In genomic region chr16:36985636-36986042, GRCm38 (mm10) we compare ENCODE assay signal across 10 mouse cellular contexts. TPM values are rescaled to one million over a fixed set of nuclear protein-coding genes. Genes with fewer than 3 reads are reported as not detected.
DNase-seq lines count a peak whose midpoint lies in the region.
"Had no signal": no experiment of that assay in that cellular context is flagged by ENCODE, and none has a peak within 500 bp of the region (broad histone marks: within the 10 kb centered on the region; RNA-seq: fewer than 3 reads in every experiment).

No protein-coding gene starts in this region.

- intact Hi-C loops in heart, postnatal 25 days (cut with DNase I) = loop anchor here (5.0 kb wide), 1 partner anchor 38 kb away; no protein-coding TSS in a partner anchor

- DNase-seq in heart, adult 11 months = peak; percentile 96
- no peak for DNase-seq in heart, postnatal 25 days (ENCODE audit: low spot score)
- peak; percentile 67 for DNase-seq in CD4-positive helper T cell, adult 2 months (ENCODE audit: low read depth, low spot score)
- DNase-seq in induced T-regulatory cell, adult 2 months (ENCODE audit: low read depth) = peak; percentile 72
- peak; percentile 41 for DNase-seq in naive thymus-derived CD4-positive, alpha-beta T cell, adult 2 months (ENCODE audit: low read depth)
- no peak for DNase-seq in cerebellum, postnatal 14 days
- DNase-seq in embryo, embryonic 11 days = no peak
- DNase-seq in cerebellum, postnatal 4 days (ENCODE audit: low spot score in 2 of 2) = no peak
- DNase-seq: adrenal gland, postnatal 25 days had no signal

RNA-seq across cellular contexts. Expression of gene Fbxo40, which starts 4.6 kb away (rescaled TPM):
- 100 to 1,000 TPM; 173 to 190 TPM for total RNA-seq in heart, postnatal 25 days (2021)
- total RNA-seq: layer of hippocampus, postnatal 25 days had no signal

RNA-seq across cellular contexts. Expression of gene Polq, which starts 25.9 kb away (rescaled TPM):
- total RNA-seq in heart, postnatal 25 days (2021) = 1 to 10 TPM; 1.9 to 2.2 TPM

RNA-seq across cellular contexts. Expression of gene Hcls1, which starts 50.9 kb away (rescaled TPM):
- total RNA-seq in heart, postnatal 25 days (2021) = 1 to 10 TPM; 7.3 to 7.4 TPM

Comparison
In these comparisons a context has a peak if more than half of its experiments do, and no peak if none do; other contexts are left out.
1. DNase-seq: peak in heart, adult 11 months (single experiment), CD4-positive helper T cell, adult 2 months (single experiment), induced T-regulatory cell, adult 2 months (single experiment) and naive thymus-derived CD4-positive, alpha-beta T cell, adult 2 months (single experiment); none in heart, postnatal 25 days (single experiment), cerebellum, postnatal 14 days (0 of 2), embryo, embryonic 11 days (single experiment) and cerebellum, postnatal 4 days (0 of 2).